Mouse (Mus musculus): Measurements from ENCODE around the gene Prss58.

The Prss58 gene

DNA sequence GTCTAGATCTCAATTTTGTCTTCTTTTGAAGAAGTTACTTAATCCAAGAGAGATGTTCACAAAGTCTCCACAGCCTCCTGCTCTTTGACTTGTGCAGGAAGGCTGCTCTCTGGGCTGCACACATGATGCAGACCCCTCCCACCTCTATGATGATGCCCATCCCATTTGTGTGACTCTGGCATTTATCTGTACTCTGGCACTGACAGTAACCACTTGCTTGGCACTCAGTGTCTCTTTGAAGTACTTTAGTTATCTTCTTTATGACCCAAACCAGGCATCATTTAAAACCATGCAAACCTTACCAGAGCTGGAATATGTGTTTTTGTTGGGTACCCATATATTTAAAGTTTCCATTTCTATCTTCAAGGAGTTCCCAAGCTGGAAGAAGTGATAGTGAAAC, at the start of gene Prss58:
Gene Prss58, minus strand, starts transcription at position 101 of the 400 bp plus-strand sequence.
- DNase-seq, result no peak

GRCm38 (mm10) chr6:40940457-40940856, 40.3 kb upstream of the Prss58 start, which contains the start of gene 1700074P13Rik:
1700074P13Rik (minus strand) TSS chr6:40940557.
- DNase-seq, result no peak

- no peak for DNase-seq
These were observed 19.8 kb upstream of the Prss58 start for GRCm38 (mm10) chr6:40919954-40920353.

- DNase-seq, result no peak
These were observed 5.5 kb downstream of the Prss58 start for GRCm38 (mm10) chr6:40894716-40895115.

- peak; percentile 50 for DNase-seq
These were observed 6.6 kb downstream of the Prss58 start for GRCm38 (mm10) chr6:40893577-40893976.

- no peak for DNase-seq
These were observed 8.4 kb downstream of the Prss58 start for GRCm38 (mm10) chr6:40891754-40892153.

- DNase-seq, result no peak
These were observed 9.2 kb downstream of the Prss58 start for GRCm38 (mm10) chr6:40890973-40891372.

DNA sequence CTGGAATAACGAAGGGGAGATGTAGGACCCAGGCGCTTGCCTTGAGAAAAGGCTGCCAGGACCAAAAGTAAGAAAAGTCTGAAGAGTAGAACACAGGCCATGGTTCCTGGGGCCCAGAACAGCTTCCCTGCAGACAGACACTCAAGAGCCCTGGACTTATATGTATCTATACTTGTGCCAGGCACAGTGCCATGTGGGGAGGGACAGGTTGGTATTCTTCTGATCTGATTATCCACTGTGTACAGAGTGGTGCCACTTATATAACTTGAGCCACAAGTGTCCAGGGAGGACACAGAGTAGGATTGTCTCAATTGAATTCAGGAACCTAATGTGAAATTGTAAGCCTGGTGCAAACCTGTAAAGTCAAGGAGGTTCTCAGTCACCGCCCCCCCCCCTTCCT, 12.8 kb downstream of the Prss58 start, which contains the start of gene Moxd2:
Gene Moxd2, minus strand, starts transcription at position 101 of the 400 bp plus-strand sequence.
- no peak for DNase-seq

DNA sequence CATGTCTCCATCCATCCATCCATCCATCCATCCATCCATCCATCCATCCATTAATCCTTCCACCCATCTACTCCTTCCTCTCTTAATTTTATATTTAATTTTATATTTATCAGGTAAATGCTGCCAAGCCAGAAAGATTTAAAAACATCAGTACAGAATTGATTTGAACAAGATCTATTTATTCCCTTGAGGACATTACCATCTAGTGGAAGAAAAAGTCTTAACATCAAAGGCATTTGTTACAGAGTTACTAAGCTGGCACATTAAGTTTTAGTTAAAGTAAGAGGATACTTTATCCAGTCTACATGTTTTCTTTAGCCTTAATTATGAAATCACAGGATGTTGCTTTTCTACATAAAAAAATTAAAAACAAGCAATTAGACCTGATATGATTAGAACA, 54.9 kb downstream of the Prss58 start:
- no peak for DNase-seq

All from embryo, embryonic 11 days (tissue).